Mouse (Mus musculus) heart, adult 18-20 months (tissue): ENCODE results near the gene Nfyc. TPM values are rescaled to one million over a fixed set of nuclear protein-coding genes. Genes with fewer than 3 reads are reported as not detected.

Experiments
- DNase-seq, 2 experiments: peaks; one replicate each; pipeline ENCODE4 v3.0.0; 2021 to 2022; ENCODE audit warnings: mixed read lengths in 1 of 2
- long read RNA-seq, 2 experiments: library from polyadenylated mRNA; stranded (forward); transcript quantifications; one replicate each; pipeline ENCODE4 v2.0.0; 2021
- total RNA-seq, 2 experiments: library from RNA; stranded (reverse); gene quantifications; 2 replicates each; pipeline ENCODE4 v1.2.3; 2021

The Nfyc gene
- 10 to 100 TPM; 39.5 to 42.6 TPM for total RNA-seq
- long read RNA-seq, experiment 1, transcript Nfyc-201 (10 exons, 1,932 nt) = major isoform, 12 of 22 reads
- long read RNA-seq, experiment 1, partial matches to known transcripts = 2 of 22 reads
- long read RNA-seq, experiment 1, other reads (novel, unspliced or antisense) = 4 of 22 reads
- long read RNA-seq, experiment 2, transcript Nfyc-201 (10 exons, 1,932 nt) = major isoform, 10 of 20 reads
- long read RNA-seq, experiment 2, partial matches to known transcripts = 0 of 20 reads
- long read RNA-seq, experiment 2, other reads (novel, unspliced or antisense) = 8 of 20 reads

- DNase-seq = no peak
These were observed at the start of gene Nfyc for GRCm38 (mm10) chr4:120831472-120831871. TSS of gene Nfyc (minus strand) at chr4:120831572.

GRCm38 (mm10) chr4:120880731-120881432, 49.5 kb upstream of the Nfyc start:
- no peak for DNase-seq

GRCm38 (mm10) chr4:120879386-120879785, 48.0 kb upstream of the Nfyc start:
- no peak for DNase-seq

- DNase-seq = no peak
These were observed 47.4 kb upstream of the Nfyc start for GRCm38 (mm10) chr4:120878728-120879127.

GRCm38 (mm10) chr4:120875961-120876360, 44.6 kb upstream of the Nfyc start:
- no peak for DNase-seq

GRCm38 (mm10) chr4:120870262-120870748, 38.9 kb upstream of the Nfyc start:
- DNase-seq = no peak

GRCm38 (mm10) chr4:120868988-120869387, 37.6 kb upstream of the Nfyc start:
- no peak for DNase-seq

- no peak for DNase-seq
These were observed 36.9 kb upstream of the Nfyc start for GRCm38 (mm10) chr4:120868246-120868645.

GRCm38 (mm10) chr4:120866211-120866610, 34.8 kb upstream of the Nfyc start:
- DNase-seq = peak in 1 of 2 experiments; percentile 10

- no peak for DNase-seq
These were observed 28.5 kb upstream of the Nfyc start for GRCm38 (mm10) chr4:120859865-120860264.

GRCm38 (mm10) chr4:120856376-120856775, 25.0 kb upstream of the Nfyc start:
- no peak for DNase-seq

GRCm38 (mm10) chr4:120855360-120856060, 24.1 kb upstream of the Nfyc start:
- DNase-seq = no peak

- DNase-seq = peak in 1 of 2 experiments; percentile 4
These were observed 23.4 kb upstream of the Nfyc start, which contains the start of gene Rims3 for GRCm38 (mm10) chr4:120854588-120855319. TSS of gene Rims3 (plus strand) at chr4:120854816.

- DNase-seq = peak; percentile 24 to 83
These were observed 19.6 kb upstream of the Nfyc start for GRCm38 (mm10) chr4:120850946-120851345.

- no peak for DNase-seq
These were observed 18.1 kb upstream of the Nfyc start for GRCm38 (mm10) chr4:120849451-120849850.

GRCm38 (mm10) chr4:120848909-120849308, 17.5 kb upstream of the Nfyc start:
- DNase-seq = no peak

GRCm38 (mm10) chr4:120845098-120845497, 13.7 kb upstream of the Nfyc start:
- no peak for DNase-seq

- DNase-seq = no peak
These were observed 13.2 kb upstream of the Nfyc start for GRCm38 (mm10) chr4:120844423-120845082.

GRCm38 (mm10) chr4:120841342-120841741, 10.0 kb upstream of the Nfyc start:
- DNase-seq = no peak

- no peak for DNase-seq
These were observed 605 bp downstream of the Nfyc start for GRCm38 (mm10) chr4:120830767-120831166.

GRCm38 (mm10) chr4:120826418-120826817, 5.0 kb downstream of the Nfyc start:
- DNase-seq = no peak
